Comparison of ENCODE assay signal across 8 mouse cellular contexts in genomic region chr7:89939497-89940353, GRCm38 (mm10). TPM values are rescaled to one million over a fixed set of nuclear protein-coding genes. Genes with fewer than 3 reads are reported as not detected.
DNase-seq lines count a peak whose midpoint lies in the region; ATAC-seq and TF ChIP-seq lines count a peak whose summit lies in the region.

No protein-coding gene starts in this region.

- peaks cover 2% of the 10 kb centered on the region; the same call in 1 of the 2 replicates for H3K36me3 ChIP-seq in hindbrain, embryonic 14.5 days (replicated peaks; ENCODE audit: control insufficient read depth, insufficient read depth)
- H3K36me3 ChIP-seq in midbrain, embryonic 16.5 days (ENCODE audit: control insufficient read depth, insufficient read depth, low read length): peaks cover 1% of the 10 kb centered on the region

- peak overlapping the region; percentile 95 for H3K27ac ChIP-seq in layer of hippocampus, adult 2 months
- H3K27ac ChIP-seq in hindbrain, embryonic 14.5 days: no peak overlapping the region
- peak overlapping the region; percentile 88; the same call in 1 of the 2 replicates for H3K27ac ChIP-seq in midbrain, embryonic 16.5 days (ENCODE audit: low read length)

- H3K9ac ChIP-seq in hindbrain, embryonic 14.5 days: peak overlapping the region; percentile 81
- peak overlapping the region; percentile 86 for H3K9ac ChIP-seq in midbrain, embryonic 16.5 days (ENCODE audit: low read depth, low read length)

- peak overlapping the region; percentile 77 for H3K4me2 ChIP-seq in hindbrain, embryonic 14.5 days (replicated peaks)
- H3K4me2 ChIP-seq in midbrain, embryonic 16.5 days (ENCODE audit: low read length): peak overlapping the region; percentile 81

- WGBS in hindbrain, embryonic 14.5 days: 39% methylated on average over 15 of the region's 15 CpGs
- WGBS in midbrain, embryonic 16.5 days: 37% methylated on average over 15 of the region's 15 CpGs

- peak overlapping the region; percentile 98 for H3K4me3 ChIP-seq in layer of hippocampus, adult 2 months
- peak overlapping the region; percentile 87 for H3K4me3 ChIP-seq in hindbrain, embryonic 14.5 days (replicated peaks; ENCODE audit: low read length)
- peak overlapping the region; percentile 76 for H3K4me3 ChIP-seq in midbrain, embryonic 16.5 days (ENCODE audit: low read depth, low read length)

- H3K27me3 ChIP-seq in hindbrain, embryonic 14.5 days (ENCODE audit: control insufficient read depth, insufficient read depth, low read length): no peaks in the 10 kb centered on the region
- no peaks in the 10 kb centered on the region for H3K27me3 ChIP-seq in midbrain, embryonic 16.5 days (ENCODE audit: control insufficient read depth, insufficient read depth, low read depth, low read length)

- H3K9me3 ChIP-seq in hindbrain, embryonic 14.5 days (ENCODE audit: control insufficient read depth, low read length): no peaks in the 10 kb centered on the region
- no peaks in the 10 kb centered on the region for H3K9me3 ChIP-seq in midbrain, embryonic 16.5 days (replicated peaks; ENCODE audit: control insufficient read depth, low read length, poor library complexity, severe bottlenecking)

- ATAC-seq in hindbrain, embryonic 14.5 days (ENCODE audit: low FRiP score): no peak
- ATAC-seq in midbrain, embryonic 16.5 days: no peak

- no peak for DNase-seq in layer of hippocampus, adult 2 months (ENCODE audit: low spot score in 2 of 2)
- DNase-seq in layer of hippocampus, adult 8-10 months (ENCODE audit: low spot score in 2 of 2): no peak
- DNase-seq in brain, adult 2 months (ENCODE audit: low read depth, low spot score): peak; percentile 30
- no peak for DNase-seq in hindbrain, embryonic 14.5 days (ENCODE audit: low spot score)
- no peak for DNase-seq in frontal cortex, postnatal 10 days (ENCODE audit: low spot score in 2 of 2)
- no peak for DNase-seq in B cell, adult 2 months
- no peak for DNase-seq in right cerebral cortex, postnatal 10 days (ENCODE audit: low spot score in 2 of 2)

- no peak for TF ChIP-seq CTCF in layer of hippocampus, adult 2 months (conservative IDR thresholded peaks at IDR 0.05)

- peaks cover 8% of the 10 kb centered on the region for H3K4me1 ChIP-seq in hindbrain, embryonic 14.5 days (replicated peaks; ENCODE audit: control insufficient read depth, insufficient read depth, low read length)
- peaks cover 13% of the 10 kb centered on the region for H3K4me1 ChIP-seq in midbrain, embryonic 16.5 days (ENCODE audit: control insufficient read depth, insufficient read depth, low read length)

RNA-seq across cellular contexts. Expression of gene Hikeshi, which starts 1.3 kb away (rescaled TPM):
- 10 to 100 TPM; 96.0 to 96.3 TPM for total RNA-seq in layer of hippocampus, adult 2 months (2021)
- total RNA-seq in layer of hippocampus, adult 8-10 months (2022): 100 to 1,000 TPM in 2 of 4 experiments, 10 to 100 TPM in 2; 76.4 to 119 (median 97.1) TPM
- 128 and 145 TPM in 2 replicates for polyA plus RNA-seq in hindbrain, embryonic 14.5 days (2014; fragmentation: Nextera tagmentation; extraction: Ambion mirVana)
- polyA plus RNA-seq in midbrain, embryonic 16.5 days (2015; fragmentation: Nextera tagmentation; extraction: Ambion mirVana): 136 and 144 TPM in 2 replicates

RNA-seq across cellular contexts. Expression of gene Ccdc81, which starts 36.3 kb away (rescaled TPM):
- total RNA-seq in layer of hippocampus, adult 2 months (2021): under 1 TPM; 0.56 to 0.90 TPM
- under 1 TPM; 0.61 to 0.93 (median 0.74) TPM for total RNA-seq in layer of hippocampus, adult 8-10 months (2022)
- polyA plus RNA-seq in hindbrain, embryonic 14.5 days (2014; fragmentation: Nextera tagmentation; extraction: Ambion mirVana): 0.74 and 0.93 TPM in 2 replicates
- polyA plus RNA-seq in midbrain, embryonic 16.5 days (2015; fragmentation: Nextera tagmentation; extraction: Ambion mirVana): 1.1 and 1.6 TPM in 2 replicates

RNA-seq across cellular contexts. Expression of gene Eed, which starts 41.1 kb away (rescaled TPM):
- total RNA-seq in layer of hippocampus, adult 2 months (2021): 10 to 100 TPM; 37.2 to 42.2 TPM
- 10 to 100 TPM; 28.4 to 37.7 (median 34.0) TPM for total RNA-seq in layer of hippocampus, adult 8-10 months (2022)
- polyA plus RNA-seq in hindbrain, embryonic 14.5 days (2014; fragmentation: Nextera tagmentation; extraction: Ambion mirVana): 27.8 and 30.9 TPM in 2 replicates
- 24.4 and 25.7 TPM in 2 replicates for polyA plus RNA-seq in midbrain, embryonic 16.5 days (2015; fragmentation: Nextera tagmentation; extraction: Ambion mirVana)
